Mouse (Mus musculus) left cerebral cortex, postnatal 14 days (tissue): ENCODE results near the gene Qrfp. TPM values are rescaled to one million over a fixed set of nuclear protein-coding genes. Genes with fewer than 3 reads are reported as not detected.
A peak's percentile ranks its signal among the peaks of the same experiment; 100 is the strongest.

ENCODE experiments used
- DNase-seq, 2 experiments: peaks; one replicate each; pipeline ENCODE4 v3.0.0; 2021 to 2022; ENCODE audit warnings: low spot score in 2 of 2, mixed read lengths in 1 of 2
- intact Hi-C: fragments of 180-260 bp; cut with DNase I; formaldehyde crosslinking; loops from one replicate; pipeline ENCODE4 v1.15.1; 2025
- total RNA-seq, 2 experiments: library from RNA; stranded (reverse); gene quantifications; 2 replicates each; pipeline ENCODE4 v1.2.3; 2021

The Qrfp gene
- total RNA-seq, 2 experiments from 2014 or later = not detected

DNA sequence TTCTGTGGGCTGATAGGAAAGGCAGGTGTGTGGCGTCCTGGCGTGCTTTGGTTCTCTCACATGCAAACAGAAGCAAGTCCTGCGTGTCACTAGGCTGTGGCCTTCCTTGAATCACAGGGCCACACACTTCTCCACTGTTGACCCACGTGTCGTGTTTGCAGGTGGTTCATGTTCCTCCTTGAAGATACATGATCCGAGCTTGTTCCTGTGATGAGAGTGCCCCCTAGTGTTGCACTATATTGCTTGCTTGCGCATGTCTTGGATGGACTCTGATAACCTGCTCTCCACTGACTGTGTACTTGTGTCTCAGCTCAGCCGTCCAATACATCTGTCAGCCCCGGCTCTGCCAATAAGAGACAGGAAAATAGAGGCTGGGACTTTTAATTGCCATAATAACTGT lies 25.3 kb downstream of the Qrfp start:
- peak; percentile 91 to 94 for DNase-seq
- intact Hi-C loops = loop anchor here (1.0 to 10.0 kb wide), 2 partner anchors 102 to 300 kb away; no protein-coding TSS in a partner anchor

DNA sequence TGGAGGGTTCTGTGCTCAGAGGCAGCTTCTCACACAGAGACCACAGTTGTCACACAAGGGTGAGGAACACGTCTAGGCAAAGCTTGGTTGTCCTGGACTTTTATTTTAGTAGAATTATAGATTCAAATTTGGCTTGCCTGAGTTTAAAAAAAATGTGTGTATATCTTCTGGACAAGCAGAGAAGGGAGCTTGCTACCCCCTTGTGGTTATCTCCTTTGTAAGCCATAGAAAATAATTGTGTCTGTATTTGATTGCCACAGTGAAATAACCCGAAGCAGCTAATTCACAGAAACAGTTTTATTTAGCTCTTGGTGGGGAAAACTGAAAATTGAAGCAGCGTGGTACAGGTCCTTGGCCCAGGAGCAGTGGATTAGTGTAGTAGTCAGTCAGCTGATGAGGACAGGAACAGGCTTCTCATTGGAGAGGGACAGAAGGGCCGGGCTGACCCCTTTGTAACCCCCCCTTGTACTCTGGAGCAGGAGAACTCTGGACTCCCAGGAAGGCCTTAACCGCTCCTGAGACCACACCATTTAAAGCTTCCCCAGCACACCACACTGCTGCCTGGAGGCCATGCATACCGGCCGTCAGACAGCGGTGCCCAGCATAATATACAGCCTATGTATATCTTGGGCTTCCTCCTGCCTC lies 27.3 kb downstream of the Qrfp start:
- no peak for DNase-seq
- intact Hi-C loops = loop anchor here (10.0 kb wide), 1 partner anchor 298 kb away; no protein-coding TSS in a partner anchor

DNA sequence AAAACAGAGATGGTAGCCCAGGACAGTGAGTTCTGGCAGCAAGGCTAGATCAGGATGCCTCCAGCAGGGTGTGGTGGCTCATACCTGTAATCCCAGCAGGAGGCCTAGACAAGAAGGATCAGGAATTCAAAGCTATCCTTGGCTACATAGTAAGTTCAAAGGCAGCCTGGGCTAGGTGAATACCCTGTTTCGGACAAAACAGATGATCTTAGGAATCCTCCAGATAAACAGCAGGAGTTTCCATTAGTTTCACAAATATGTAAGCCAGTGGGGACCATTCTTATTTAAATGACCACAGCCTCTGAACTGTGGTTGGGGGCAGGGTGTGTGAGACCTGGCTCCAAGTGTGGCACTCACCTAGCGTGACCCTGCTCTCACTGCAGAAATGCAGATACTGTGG lies 31.1 kb downstream of the Qrfp start:
- intact Hi-C loops = no loop called here

DNA sequence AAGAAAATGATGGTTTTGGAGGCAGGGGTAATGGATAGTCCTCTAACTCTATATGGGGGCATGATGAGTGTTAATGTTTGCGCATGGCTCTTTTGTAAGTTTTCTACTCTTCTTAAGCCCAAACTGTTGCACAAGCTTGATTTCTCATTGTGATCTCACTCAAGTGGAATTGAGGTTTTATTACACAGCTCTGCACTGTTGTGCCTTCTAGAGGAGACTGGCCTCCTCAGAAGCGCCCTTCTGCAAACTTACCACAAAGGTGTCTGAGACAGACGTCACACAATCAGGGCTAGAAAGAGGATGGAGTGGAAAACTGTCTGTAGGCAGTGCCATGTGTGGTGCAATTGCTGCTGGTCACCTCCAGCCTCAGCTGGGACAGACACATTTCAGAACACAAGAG lies 33.9 kb downstream of the Qrfp start:
- intact Hi-C loops = no loop called here
- DNase-seq = no peak

More for the DNA sequence above, 31.1 kb downstream of the Qrfp start:
- no peak for DNase-seq

DNA sequence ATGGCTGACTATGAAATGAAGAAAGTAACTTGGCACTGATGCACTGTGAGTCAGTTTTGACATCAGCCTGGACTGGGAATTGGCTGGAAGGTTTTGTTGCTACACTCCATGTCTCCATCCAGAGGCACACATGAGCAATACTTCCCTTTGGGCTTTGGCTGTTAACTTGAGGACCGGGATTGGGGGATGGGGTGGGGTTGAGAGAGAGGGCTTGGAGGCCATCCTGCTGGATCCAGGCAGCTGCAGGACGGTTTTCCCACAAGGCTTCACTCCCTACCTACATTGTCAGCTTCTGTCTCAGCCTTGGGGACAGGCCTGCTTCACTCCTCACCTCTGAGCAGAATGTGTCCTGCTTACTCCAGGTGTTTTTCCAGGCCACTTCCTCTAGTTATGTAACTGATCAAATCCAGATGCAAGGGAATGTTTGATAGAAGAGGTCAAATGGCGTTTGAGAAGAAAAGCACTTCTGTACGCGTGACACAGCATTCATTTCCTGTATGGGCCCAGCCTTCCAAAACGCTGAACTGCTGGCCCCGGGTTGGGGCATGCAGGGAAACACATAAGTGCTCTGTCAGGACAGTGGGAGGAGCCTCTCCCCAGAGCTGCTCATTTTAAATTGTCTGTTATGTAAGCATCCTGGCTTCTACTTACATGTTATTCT lies 39.5 kb downstream of the Qrfp start:
- intact Hi-C loops = no loop called here
- DNase-seq = no peak

DNA sequence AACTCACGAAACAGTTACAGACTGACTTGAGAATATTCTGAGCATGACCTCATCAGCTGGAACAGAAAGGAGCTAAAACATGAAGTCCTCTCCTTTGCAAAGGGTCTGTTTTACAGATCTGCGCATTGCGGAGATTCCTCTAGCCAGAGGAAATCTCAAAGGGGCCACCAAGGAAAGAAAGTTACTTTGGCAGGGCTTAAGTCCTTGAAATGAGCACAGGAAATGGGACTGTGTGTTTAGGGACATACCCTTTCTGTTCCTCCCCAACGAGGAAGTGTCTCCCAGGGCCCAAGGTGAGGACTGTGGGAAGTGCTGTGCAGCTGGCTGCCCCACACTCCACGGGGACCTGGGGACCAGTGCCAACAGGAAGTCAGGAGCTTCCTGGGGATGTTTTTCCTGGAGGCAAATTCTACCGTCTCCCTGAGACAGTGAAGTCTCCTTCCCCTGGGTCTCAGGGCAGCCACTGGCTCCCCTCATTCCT lies 40.7 kb downstream of the Qrfp start:
- intact Hi-C loops = no loop called here

DNA sequence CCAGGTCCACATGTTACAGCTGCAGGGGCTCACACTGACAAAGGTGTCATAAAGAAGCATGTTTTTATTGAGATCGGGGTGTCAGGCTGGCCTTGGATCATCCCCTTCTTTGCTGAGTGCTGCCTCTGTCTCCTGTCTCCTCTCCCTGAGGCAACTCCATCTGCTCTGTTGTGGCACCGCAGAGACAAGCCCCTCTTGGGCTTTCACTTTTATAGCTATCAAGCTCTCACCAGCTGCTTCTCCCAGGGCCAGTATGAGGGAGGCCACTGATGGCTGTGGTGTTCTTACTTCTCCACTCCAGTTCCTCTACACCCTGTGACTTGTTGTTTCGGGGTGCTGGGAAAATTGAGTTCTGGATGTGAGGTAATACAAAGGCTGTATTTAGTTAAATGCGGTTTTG lies 41.3 kb downstream of the Qrfp start:
- DNase-seq = no peak
- intact Hi-C loops = no loop called here

More for the DNA sequence above, 40.7 kb downstream of the Qrfp start:
- DNase-seq = no peak

DNA sequence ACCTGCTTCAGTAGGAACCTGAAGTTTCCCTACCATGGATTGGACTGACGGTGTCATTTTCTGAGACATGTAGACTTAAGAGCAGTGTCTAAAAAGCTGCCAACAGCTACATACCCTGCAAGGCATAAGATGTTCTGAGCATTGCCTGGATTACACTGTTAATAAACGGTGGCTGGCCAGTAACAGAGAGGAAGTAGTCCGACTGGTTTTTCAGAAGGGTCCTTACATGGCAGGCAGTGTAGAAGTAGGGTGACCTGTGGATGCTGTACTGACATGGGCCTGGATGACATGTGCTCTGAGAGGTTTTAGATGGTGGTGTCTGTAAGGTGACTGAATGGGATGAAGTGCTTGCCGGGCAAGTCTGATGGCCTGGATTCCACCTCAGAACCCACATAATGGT lies 42.6 kb downstream of the Qrfp start:
- intact Hi-C loops = no loop called here
- no peak for DNase-seq

DNA sequence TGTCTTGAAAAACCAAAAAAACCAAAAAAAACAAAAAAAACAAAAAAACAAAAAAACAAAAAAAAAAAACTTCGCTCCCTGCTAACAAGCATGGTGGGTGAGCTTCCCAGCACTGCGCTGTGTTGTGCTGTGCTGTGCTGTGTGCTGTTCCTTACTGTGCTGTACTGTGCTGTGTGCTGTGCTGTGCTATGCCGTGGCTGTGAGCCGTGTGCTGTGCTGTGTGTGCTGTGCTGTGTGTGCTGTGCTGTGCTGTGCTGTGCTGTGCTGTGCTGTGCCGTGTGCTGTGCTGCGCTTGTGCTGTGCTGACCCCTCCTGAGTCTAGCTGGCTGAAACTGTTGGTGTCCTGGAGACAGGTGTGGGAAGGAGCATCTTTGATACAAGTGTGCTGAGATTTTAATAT lies 43.3 kb downstream of the Qrfp start:
- intact Hi-C loops = no loop called here
- no peak for DNase-seq

DNA sequence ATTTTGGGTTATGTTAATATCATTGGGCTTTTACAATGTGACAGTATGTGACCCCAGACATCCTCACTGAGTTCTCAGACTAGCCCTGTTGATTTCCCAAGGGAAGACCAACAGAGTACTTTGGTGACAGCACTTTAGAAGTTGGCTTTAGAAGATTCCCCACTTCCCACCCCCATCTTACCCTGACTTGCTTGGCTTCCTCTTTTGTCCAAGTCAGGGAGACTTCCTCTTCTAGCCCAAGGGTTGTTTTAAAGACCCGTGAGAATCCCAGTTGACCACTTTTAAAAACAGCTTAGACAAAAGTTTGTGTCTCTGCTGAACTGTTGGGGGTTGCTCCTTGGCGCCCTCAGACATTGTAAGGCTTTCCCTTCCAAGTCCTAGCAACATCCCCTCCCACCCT lies 47.1 kb downstream of the Qrfp start:
- DNase-seq = no peak

DNA sequence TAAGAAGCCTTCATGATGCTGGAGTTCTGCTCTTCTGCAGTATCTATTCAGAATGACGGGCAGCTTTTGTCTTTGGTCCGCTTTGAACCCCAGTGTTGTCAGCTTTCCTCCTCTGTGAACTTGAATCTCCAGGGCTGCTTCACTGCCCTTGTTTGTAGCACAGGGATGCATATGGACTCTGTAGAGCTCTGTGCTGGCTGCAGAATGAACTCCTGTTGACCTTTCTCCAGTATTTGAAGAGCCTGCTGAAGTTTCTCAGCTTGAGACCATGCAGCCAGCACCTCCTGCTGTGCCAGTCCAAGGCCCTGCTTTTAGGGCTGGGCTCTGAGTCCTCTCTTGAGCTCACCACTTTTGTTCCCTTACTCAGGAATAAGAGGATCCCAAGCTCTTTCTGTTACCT lies 47.5 kb downstream of the Qrfp start:
- intact Hi-C loops = no loop called here
- DNase-seq = no peak

More for the DNA sequence above, 47.1 kb downstream of the Qrfp start:
- intact Hi-C loops = no loop called here

DNA sequence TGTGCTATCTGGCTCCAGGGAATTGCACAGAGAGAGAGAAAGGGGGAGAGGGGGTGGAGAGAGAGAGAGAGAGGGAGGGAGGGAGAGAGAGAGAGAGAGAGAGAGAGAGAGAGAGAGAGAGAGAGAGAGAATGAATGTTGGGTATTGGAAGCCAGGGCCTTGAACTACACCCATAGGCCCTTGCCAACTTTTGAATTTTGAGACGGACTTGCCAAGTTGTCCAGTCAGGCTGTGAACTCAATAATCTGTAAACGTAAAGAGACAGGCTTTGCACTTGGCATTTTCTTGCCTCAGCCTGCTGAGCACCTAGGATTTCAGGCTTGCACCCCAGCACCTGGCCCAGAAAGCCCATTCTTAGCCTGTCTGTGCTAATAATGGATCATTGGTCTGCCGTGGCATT lies 48.2 kb downstream of the Qrfp start:
- no peak for DNase-seq
- intact Hi-C loops = no loop called here

DNA sequence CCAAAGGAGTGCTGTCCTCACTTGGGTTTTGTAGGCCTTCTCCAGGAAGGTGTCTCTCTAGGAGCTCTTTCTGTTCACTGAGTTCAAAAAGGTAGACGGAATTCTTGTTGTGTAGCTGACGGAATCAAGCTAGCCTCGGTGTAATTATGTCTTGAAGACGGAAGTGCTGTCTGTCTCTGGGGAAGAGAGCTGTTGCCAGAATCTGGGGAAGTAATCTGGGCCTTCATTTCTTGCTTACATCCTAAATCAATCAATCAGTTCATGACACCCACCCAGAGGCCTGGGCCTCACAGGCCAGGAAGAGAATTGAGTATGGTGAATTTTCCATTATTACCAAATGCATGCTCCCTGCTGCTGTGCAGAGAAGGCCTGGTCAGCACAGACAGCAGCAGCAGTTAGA lies 48.8 kb downstream of the Qrfp start:
- intact Hi-C loops = no loop called here
- DNase-seq = no peak

DNA sequence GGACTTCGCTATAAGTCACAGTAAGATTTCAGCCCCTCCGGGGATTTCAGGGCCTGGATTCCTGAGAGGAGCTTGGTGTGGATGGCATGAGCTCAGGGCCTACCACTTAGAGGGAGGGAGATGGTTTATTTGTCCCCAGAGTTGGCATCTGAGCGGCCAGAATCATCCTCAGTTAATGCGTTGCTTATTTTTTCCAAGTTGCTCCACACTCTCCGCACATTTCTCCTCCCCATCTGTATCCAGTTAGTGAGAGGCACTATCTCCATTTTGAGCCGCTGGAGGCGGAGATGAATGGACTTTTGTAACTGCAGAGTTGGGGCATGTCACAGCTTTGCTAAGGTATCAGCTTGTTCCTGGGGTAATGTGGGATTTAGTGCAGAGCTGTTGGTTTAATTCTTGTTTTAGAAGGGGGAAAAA lies 49.3 kb downstream of the Qrfp start:
- DNase-seq = no peak
- intact Hi-C loops = no loop called here

DNA sequence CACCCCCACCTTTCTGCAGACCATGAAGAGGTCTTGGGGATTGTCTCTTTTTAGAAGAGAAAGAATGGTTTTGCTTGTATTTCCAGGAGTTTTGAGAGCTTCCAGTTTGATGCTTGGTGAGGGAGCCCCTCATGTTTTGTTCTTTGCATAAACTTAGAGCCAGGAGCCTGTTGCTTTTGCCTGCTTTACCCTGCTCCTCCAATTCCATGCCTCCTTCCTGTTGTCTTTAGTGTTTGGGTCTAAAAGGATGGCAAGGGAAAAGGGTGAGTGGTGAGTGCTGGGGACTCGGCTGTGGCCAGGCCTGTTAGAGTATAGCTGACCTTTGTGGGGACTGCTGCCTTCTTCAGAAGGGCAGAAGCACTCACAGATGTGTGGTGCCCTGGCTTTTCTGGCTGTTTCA lies 49.9 kb downstream of the Qrfp start:
- no peak for DNase-seq
- intact Hi-C loops = no loop called here

DNA sequence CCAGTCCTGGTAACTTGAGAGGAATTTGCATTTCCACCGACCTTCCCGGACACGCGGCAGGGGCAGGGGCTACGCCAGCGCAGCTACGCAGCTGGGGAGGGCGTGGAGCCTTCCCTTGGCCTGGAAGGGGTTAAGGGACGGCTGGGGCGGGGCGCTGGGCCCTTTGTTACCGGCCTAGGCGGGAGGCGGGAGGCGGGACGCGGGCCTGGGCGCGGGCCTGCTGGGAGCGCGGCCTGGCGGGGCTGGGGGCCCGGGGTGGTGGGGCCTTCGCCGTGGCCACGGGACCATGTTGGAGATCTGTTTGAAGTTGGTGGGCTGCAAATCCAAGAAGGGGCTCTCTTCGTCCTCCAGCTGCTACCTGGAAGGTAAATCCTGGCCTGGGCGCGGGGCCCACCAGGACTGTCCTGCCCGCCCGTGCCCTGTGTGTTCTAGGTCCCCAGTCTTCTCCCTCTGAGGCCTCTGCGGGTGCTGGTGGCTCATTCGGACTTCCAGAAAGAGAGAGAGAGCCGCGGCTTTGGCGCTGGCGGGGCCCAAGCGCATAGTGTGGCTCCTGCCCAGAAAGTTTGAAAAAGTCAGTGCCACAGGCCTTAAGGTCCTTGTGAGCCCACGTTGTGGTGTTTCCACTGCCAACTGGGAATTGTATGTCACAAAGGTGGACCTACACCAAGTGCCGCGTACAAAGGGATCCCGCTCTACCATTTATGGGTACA lies 50.5 kb downstream of the Qrfp start:
- DNase-seq = peak in 1 of 2 experiments; percentile 49
- intact Hi-C loops = no loop called here

DNA sequence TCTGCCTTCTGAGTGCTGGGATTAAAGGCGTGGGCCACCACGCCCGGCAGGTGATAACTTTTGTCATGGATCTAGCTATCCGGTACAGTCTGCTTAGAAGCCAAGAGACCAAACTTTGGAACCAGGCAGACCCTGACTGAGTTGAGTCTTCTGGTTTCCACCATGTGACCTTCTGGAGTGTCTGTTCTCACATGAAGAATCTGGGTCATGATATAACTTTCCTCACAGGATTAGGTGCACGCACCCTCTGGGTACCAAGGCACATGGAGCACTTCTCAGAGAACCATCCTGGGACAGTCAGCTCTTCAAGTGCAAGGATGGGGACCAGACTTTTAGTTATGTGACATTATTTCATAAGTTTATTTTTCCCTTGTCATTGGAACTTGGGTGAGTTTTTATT lies 51.4 kb downstream of the Qrfp start:
- intact Hi-C loops = no loop called here
- DNase-seq = no peak

DNA sequence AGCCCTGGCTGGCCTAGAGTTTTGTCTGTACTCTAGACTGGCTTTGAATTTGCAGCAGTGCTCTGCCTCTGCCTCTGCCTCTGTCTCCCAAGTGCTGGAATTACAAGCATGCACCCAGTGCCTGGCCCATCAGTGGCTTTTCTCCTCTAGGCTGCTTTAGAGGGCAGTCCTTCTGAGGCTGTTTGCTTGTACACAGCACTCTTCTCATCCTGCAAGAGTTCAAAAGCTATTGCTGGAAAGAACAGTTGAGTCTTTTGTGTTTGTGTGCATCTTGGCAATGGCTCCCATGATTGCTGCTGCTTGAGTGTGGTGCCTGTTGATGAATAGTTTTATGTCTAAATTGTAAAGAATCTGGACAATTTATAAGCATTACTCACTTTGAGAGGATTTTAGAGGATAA lies 52.9 kb downstream of the Qrfp start:
- no peak for DNase-seq
- intact Hi-C loops = no loop called here
